Mouse (Mus musculus) neural tube, embryonic 15.5 days (tissue): ENCODE measurements around the gene Enpp7. TPM values are rescaled to one million over a fixed set of nuclear protein-coding genes. Genes with fewer than 3 reads are reported as not detected.

Experiments used
- ATAC-seq: fragments of 200-750 bp; cut with Nextera tagmentation; 2 replicates; pipeline ENCODE4 v1.8.0; 2017; ENCODE audit warnings: mild to moderate bottlenecking, moderate TSS enrichment, moderate library complexity; ENCODE audit not compliant: low FRiP score
- H3K27ac ChIP-seq: fragments of 300-500 bp; sonication (generic); replicated peaks from 2 replicates; pipeline ENCODE4 v1.5.1; 2015; ENCODE audit warnings: mild to moderate bottlenecking, inconsistent platforms
- H3K27me3 ChIP-seq: fragments of 300-500 bp; sonication (generic); replicated peaks from 2 replicates; pipeline ENCODE4 v1.6.1; 2015; ENCODE audit warnings: inconsistent platforms
- H3K36me3 ChIP-seq: fragments of 300-500 bp; sonication (generic); 2 replicates; pipeline ENCODE4 v1.6.1; 2015; ENCODE audit warnings: inconsistent platforms
- H3K4me1 ChIP-seq: fragments of 300-500 bp; sonication (generic); 2 replicates; pipeline ENCODE4 v1.6.1; 2015; ENCODE audit warnings: inconsistent platforms
- H3K4me2 ChIP-seq: fragments of 300-500 bp; sonication (generic); 2 replicates; pipeline ENCODE4 v1.6.1; 2015; ENCODE audit warnings: inconsistent platforms, mild to moderate bottlenecking, moderate library complexity
- H3K4me3 ChIP-seq: fragments of 300-500 bp; sonication (generic); replicated peaks from 2 replicates; pipeline ENCODE4 v1.5.1; 2015; ENCODE audit warnings: mild to moderate bottlenecking, inconsistent platforms
- H3K9ac ChIP-seq: fragments of 300-500 bp; sonication (generic); replicated peaks from 2 replicates; pipeline ENCODE4 v1.6.1; 2015; ENCODE audit warnings: mild to moderate bottlenecking, inconsistent platforms
- H3K9me3 ChIP-seq: fragments of 300-500 bp; sonication (generic); replicated peaks from 2 replicates; pipeline ENCODE4 v1.6.1; 2016; ENCODE audit warnings: inconsistent platforms
- WGBS: fragments of 180-500 bp; shearing (Covaris S2); methylation state at CpG from one replicate; pipeline ENCODE4 v1.1.7; 2015; ENCODE audit warnings: mixed read lengths; 5-methylcytosine and 5-hydroxymethylcytosine counted together
- polyA plus RNA-seq: library from polyadenylated mRNA; unstranded; fragments of >200 nt; fragmentation: Nextera tagmentation; extraction: Ambion mirVana; gene quantifications from 2 replicates; pipeline ENCODE4 v1.2.1, GENCODE M21; 2015

The Enpp7 gene
- polyA plus RNA-seq, 1 experiment from 2014 or later = not detected

DNA sequence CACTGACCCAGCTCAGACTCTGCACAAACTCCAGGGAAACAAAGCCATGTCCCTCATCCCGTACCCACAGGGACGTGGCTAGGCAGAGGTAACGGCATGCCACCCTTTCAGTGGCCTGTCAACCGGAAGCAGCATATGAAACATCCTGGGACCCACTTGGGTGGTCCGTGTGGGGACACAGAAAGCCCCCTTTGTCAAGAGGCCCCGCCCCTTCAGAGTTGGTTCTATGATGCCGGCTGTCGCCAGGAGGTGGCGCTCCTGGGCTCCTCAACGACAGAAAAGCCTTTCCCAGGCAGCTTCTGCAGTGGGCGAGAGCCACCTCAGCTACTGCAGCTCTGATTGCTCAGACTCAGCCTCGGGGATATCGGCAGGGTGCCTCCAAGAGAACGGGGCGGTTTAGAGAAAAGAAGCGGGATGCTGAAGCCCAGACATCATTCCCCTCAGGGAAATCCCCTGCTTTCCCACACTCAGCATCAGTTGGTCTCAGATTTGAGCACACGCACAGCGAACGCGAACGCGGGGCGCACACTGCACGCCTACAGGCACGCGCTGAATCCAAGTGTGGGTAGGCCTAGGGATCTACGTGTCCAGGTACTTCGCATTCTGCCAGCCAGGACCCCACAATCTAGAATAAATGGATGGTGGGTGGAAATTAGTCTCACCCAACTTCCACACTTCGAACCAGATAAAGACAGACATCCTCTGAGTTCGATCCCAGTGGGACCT, 10.7 kb downstream of the Enpp7 start:
- peak overlapping the region; percentile 59 for H3K4me2 ChIP-seq
- H3K9me3 ChIP-seq = no peaks in the 10 kb centered on the region
- peak overlapping the region; percentile 81 for H3K27ac ChIP-seq
- no peaks in the 10 kb centered on the region for H3K27me3 ChIP-seq
- H3K4me3 ChIP-seq = peak overlapping the region; percentile 29
- peak overlapping the region; percentile 35 for H3K9ac ChIP-seq
- peak; percentile 76 for ATAC-seq
- WGBS = 4% methylated on average over 30 of the region's 30 CpGs
- H3K4me1 ChIP-seq = peaks cover 21% of the 10 kb centered on the region
- H3K36me3 ChIP-seq = no peaks in the 10 kb centered on the region

DNA sequence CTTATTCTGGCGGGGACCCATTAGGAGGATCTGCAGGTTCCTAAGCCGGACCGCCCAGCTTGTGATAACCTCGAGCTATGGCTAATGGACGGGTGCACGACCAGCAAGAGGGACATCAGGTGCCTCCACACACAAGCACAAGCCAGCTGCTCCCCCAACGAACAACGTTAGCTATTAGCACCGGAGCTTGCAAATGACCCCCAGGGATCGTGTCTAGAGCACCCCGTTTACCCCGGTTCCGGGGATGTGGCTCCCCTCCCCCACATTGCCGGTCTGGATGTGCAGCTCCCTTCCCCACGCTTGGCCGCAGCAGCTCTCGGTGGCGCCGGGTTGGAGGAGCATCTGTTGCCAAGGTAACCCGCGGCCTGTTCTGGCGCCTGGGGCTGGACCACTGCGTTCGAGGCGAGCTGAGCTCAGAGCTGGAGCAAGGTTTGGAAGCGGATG, 11.4 kb downstream of the Enpp7 start:
- H3K27me3 ChIP-seq = no peaks in the 10 kb centered on the region
- H3K4me3 ChIP-seq = peak overlapping the region; percentile 29
- H3K4me1 ChIP-seq = peaks cover 21% of the 10 kb centered on the region
- peak overlapping the region; percentile 81 for H3K27ac ChIP-seq
- peak overlapping the region; percentile 59 for H3K4me2 ChIP-seq
- no peaks in the 10 kb centered on the region for H3K36me3 ChIP-seq
- 2% methylated on average over 26 of the region's 26 CpGs for WGBS
- H3K9me3 ChIP-seq = no peaks in the 10 kb centered on the region
- peak; percentile 56; the same call in 1 of the 2 replicates for ATAC-seq
- peak overlapping the region; percentile 35; the same call in 1 of the 2 replicates for H3K9ac ChIP-seq

- Histone ChIP-seq H3K27me3 (no peaks in the 10 kb centered on the region), H3K4me2 (no peak overlapping the region), H3K27ac (no peak overlapping the region), H3K4me3 (no peak overlapping the region), H3K9ac (no peak overlapping the region), H3K36me3 (no peaks in the 10 kb centered on the region), H3K4me1 (peaks cover 21% of the 10 kb centered on the region), H3K9me3 (no peaks in the 10 kb centered on the region)
- WGBS = 80% methylated on average over 2 of the region's 2 CpGs
- no peak for ATAC-seq
Measured at GRCm38 (mm10) chr11:119000877-119001276, 12.9 kb downstream of the Enpp7 start.

- H3K4me2 ChIP-seq = no peak overlapping the region
Measured at GRCm38 (mm10) chr11:119001493-119002128, 13.6 kb downstream of the Enpp7 start.

DNA sequence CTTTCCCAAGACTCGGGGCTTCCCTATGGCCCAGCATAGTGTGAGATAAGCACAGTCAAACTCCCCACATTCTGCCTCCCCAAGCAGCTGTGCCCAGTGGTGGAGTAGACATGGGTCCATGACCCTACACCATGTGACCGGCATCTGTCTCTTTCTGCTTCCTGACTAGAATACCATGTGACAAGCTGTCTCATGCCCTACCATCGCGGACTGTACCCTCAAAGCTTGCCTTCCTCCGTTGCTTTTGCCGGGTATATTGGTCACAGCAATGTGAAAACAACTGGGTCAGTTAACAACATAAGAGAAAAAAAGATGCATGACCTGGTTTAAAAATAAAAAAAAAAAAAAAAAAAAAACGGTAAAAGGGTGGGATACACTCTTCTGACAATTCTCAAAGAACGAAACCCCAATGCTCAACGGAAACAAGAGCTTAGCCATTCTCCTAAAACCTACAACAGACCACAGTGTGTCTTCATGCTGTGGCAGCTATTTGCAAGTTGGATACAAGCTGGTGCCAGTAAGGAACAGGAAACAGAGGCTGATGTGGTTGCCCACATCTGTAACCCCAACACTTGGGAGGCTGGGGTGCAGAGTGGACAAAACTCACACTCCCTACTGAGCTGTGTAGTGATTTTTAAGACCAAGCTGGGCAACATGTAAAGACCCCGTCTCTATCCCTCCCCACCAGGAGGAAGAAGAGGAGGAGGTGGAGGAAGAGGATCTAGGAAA, 17.7 kb downstream of the Enpp7 start:
- peaks cover 7% of the 10 kb centered on the region; the same call in 1 of the 2 replicates for H3K4me1 ChIP-seq
- no peaks in the 10 kb centered on the region for H3K27me3 ChIP-seq
- no peak overlapping the region for H3K27ac ChIP-seq
- no peak for ATAC-seq
- H3K4me2 ChIP-seq = no peak overlapping the region
- no peaks in the 10 kb centered on the region for H3K9me3 ChIP-seq
- no peak overlapping the region for H3K4me3 ChIP-seq
- no peaks in the 10 kb centered on the region for H3K36me3 ChIP-seq
- H3K9ac ChIP-seq = no peak overlapping the region
- 91% methylated on average over 10 of the region's 10 CpGs for WGBS

More at GRCm38 (mm10) chr11:119001493-119002128, 13.6 kb downstream of the Enpp7 start:
- ATAC-seq = no peak
- Histone ChIP-seq H3K9me3 (no peaks in the 10 kb centered on the region), H3K27ac (no peak overlapping the region), H3K27me3 (no peaks in the 10 kb centered on the region), H3K4me3 (no peak overlapping the region), H3K9ac (no peak overlapping the region), H3K36me3 (no peaks in the 10 kb centered on the region), H3K4me1 (peaks cover 21% of the 10 kb centered on the region)
- WGBS = 70% methylated on average over 4 of the region's 4 CpGs

DNA sequence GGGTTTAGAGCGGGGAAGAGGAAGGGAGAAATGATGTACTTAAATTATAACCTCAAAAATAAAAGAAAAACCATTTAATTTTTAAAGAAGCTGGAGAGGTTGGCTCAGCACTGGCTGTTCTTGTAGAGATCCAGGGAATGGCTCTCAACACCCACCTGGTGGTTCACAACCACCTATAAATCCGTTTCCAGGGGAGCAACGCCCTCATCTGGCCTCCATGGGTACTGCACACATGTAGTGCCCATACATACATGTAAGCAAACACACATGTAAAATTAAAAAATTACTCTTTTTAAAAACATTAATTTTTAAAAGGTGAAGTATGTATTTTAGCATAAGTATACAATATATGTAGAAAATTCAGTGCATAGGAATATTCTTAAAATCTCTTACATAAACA, 18.5 kb downstream of the Enpp7 start:
- Histone ChIP-seq H3K27me3 (no peaks in the 10 kb centered on the region), H3K4me2 (no peak overlapping the region), H3K9ac (no peak overlapping the region), H3K9me3 (no peaks in the 10 kb centered on the region), H3K4me1 (peaks cover 7% of the 10 kb centered on the region; the same call in 1 of the 2 replicates), H3K36me3 (no peaks in the 10 kb centered on the region), H3K4me3 (no peak overlapping the region), H3K27ac (no peak overlapping the region)
- ATAC-seq = no peak
- WGBS = 69% methylated on average over 3 of the region's 3 CpGs

- H3K27me3 ChIP-seq = no peaks in the 10 kb centered on the region
- no peaks in the 10 kb centered on the region for H3K9me3 ChIP-seq
- peak overlapping the region; percentile 52 for H3K4me2 ChIP-seq
- H3K9ac ChIP-seq = peak overlapping the region; percentile 42; the same call in 1 of the 2 replicates
- H3K4me3 ChIP-seq = peak overlapping the region; percentile 31
- peak; percentile 59; the same call in 1 of the 2 replicates for ATAC-seq
- H3K36me3 ChIP-seq = no peaks in the 10 kb centered on the region
- WGBS = 27% methylated on average over 21 of the region's 21 CpGs
- peaks cover 7% of the 10 kb centered on the region; the same call in 1 of the 2 replicates for H3K4me1 ChIP-seq
- H3K27ac ChIP-seq = no peak overlapping the region
Measured at GRCm38 (mm10) chr11:119007461-119008456, 19.8 kb downstream of the Enpp7 start.

- no peak overlapping the region for H3K27ac ChIP-seq
- H3K9ac ChIP-seq = no peak overlapping the region
- 84% methylated on average over 7 of the region's 7 CpGs for WGBS
- H3K9me3 ChIP-seq = no peaks in the 10 kb centered on the region
- no peaks in the 10 kb centered on the region for H3K27me3 ChIP-seq
- ATAC-seq = no peak
- H3K4me3 ChIP-seq = no peak overlapping the region
- H3K36me3 ChIP-seq = no peaks in the 10 kb centered on the region
- H3K4me1 ChIP-seq = no peaks in the 10 kb centered on the region
- H3K4me2 ChIP-seq = no peak overlapping the region
Measured at GRCm38 (mm10) chr11:119014455-119014854, 26.5 kb downstream of the Enpp7 start.

GRCm38 (mm10) chr11:119017506-119017905, 29.5 kb downstream of the Enpp7 start:
- no peak for ATAC-seq
- Histone ChIP-seq H3K27me3 (peaks cover 12% of the 10 kb centered on the region), H3K36me3 (no peaks in the 10 kb centered on the region), H3K9ac (no peak overlapping the region), H3K27ac (no peak overlapping the region), H3K4me1 (peaks cover 9% of the 10 kb centered on the region), H3K4me2 (no peak overlapping the region), H3K4me3 (no peak overlapping the region), H3K9me3 (no peaks in the 10 kb centered on the region)
- WGBS = 27% methylated on average over 7 of the region's 7 CpGs

DNA sequence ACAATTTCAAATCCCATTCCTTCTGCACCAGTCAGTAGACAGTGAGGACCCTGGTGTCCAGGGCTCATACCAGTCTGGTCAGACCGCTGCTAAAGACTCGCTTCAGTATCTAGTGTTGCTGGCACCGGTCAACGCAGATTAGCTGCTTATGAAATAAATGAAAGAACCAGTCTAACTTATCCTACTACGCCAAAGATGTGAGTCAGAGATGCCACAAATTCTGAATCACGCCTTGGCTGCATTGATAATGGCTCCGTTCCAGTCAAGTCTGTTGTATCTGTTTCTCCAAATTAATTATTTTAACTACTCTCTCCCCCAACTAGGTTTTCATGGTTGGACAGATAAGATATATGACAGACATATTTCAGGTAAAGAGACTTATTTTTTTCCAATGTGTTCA, 33.2 kb downstream of the Enpp7 start:
- Histone ChIP-seq H3K4me3 (no peak overlapping the region), H3K27ac (no peak overlapping the region), H3K4me1 (peaks cover 39% of the 10 kb centered on the region), H3K9me3 (no peaks in the 10 kb centered on the region), H3K36me3 (no peaks in the 10 kb centered on the region), H3K9ac (no peak overlapping the region), H3K4me2 (no peak overlapping the region), H3K27me3 (peaks cover 12% of the 10 kb centered on the region)
- 92% methylated on average over 7 of the region's 7 CpGs for WGBS
- no peak for ATAC-seq
